15 mouse cellular contexts compared by ENCODE assay signal in genomic region chr11:86610239-86610638, GRCm38 (mm10).
DNase-seq lines count a peak whose midpoint lies in the region; ATAC-seq lines count a peak whose summit lies in the region.
"Had no signal": no experiment of that assay in that cellular context is flagged by ENCODE, and none has a peak within 500 bp of the region (broad histone marks: within the 10 kb centered on the region; RNA-seq: fewer than 3 reads in every experiment).

No protein-coding gene starts in this region.

- no peaks in the 10 kb centered on the region for H3K36me3 ChIP-seq in macrophage (ENCODE audit: inconsistent target)
- H3K36me3 ChIP-seq in embryonic facial prominence, embryonic 10.5 days (replicated peaks), result peaks cover 22% of the 10 kb centered on the region

- no peaks in the 10 kb centered on the region for H3K4me1 ChIP-seq in embryonic facial prominence, embryonic 10.5 days
- H3K4me1 ChIP-seq: midbrain, embryonic 15.5 days had no signal

- ATAC-seq in hematopoietic stem cell, adult 5-6 weeks (replicated peaks in 1 of 2; ENCODE audit: insufficient read depth in 1 of 2, low FRiP score in 2 of 2, low TSS enrichment in 1 of 2, low read depth in 1 of 2, poor library complexity in 2 of 2, severe bottlenecking in 2 of 2), result peak; percentile 40 to 59; a peak in 1 of 4 replicates
- ATAC-seq in frontal cortex, adult (ENCODE audit: low TSS enrichment), result no peak
- ATAC-seq: inflammation-experienced regulatory T-cells, adult 6 months; midbrain, embryonic 15.5 days had no signal

- H3K79me2 ChIP-seq in macrophage (ENCODE audit: inconsistent target), result peaks cover 12% of the 10 kb centered on the region; the same call in 1 of the 2 replicates

- no peaks in the 10 kb centered on the region for H3K9me3 ChIP-seq in embryonic facial prominence, embryonic 10.5 days
- H3K9me3 ChIP-seq: midbrain, embryonic 15.5 days had no signal

- H3K27ac ChIP-seq in macrophage, result peak overlapping the region; percentile 24; the same call in 1 of the 2 replicates
- no peak overlapping the region for H3K27ac ChIP-seq in embryonic facial prominence, embryonic 10.5 days (replicated peaks)
- H3K27ac ChIP-seq: kidney, postnatal 0 days; midbrain, embryonic 15.5 days had no signal

- DNase-seq in 416B (ENCODE audit: low read depth) (peak; percentile 74), adipocyte (ENCODE audit: low spot score) (peak; percentile 7)
- DNase-seq in ovary, postnatal 10 days (ENCODE audit: low spot score), result no peak
- no peak for DNase-seq in layer of hippocampus, adult 11-12 months (ENCODE audit: low spot score)
- DNase-seq in embryonic facial prominence, embryonic 10.5 days (ENCODE audit: low spot score), result no peak
- DNase-seq: cerebellum, adult 9-10 months; heart, postnatal 10 days; lung, postnatal 10 days; right cerebral cortex, adult 18-20 months had no signal

- no peak overlapping the region for H3K4me3 ChIP-seq in macrophage (ENCODE audit: inconsistent target)
- no peak overlapping the region for H3K4me3 ChIP-seq in embryonic facial prominence, embryonic 10.5 days
- H3K4me3 ChIP-seq: midbrain, embryonic 15.5 days had no signal

- H3K27me3 ChIP-seq in embryonic facial prominence, embryonic 10.5 days (replicated peaks; ENCODE audit: low read depth, poor library complexity, severe bottlenecking), result no peaks in the 10 kb centered on the region
- H3K27me3 ChIP-seq: midbrain, embryonic 15.5 days had no signal

- WGBS in macrophage (ENCODE audit: missing documents), result 40% methylated on average over 3 of the region's 3 CpGs
- WGBS in embryonic facial prominence, embryonic 10.5 days, result 91% methylated on average over 3 of the region's 3 CpGs

Comparison
In these comparisons a context has a peak if more than half of its experiments do, and no peak if none do; other contexts are left out.
1. DNase-seq: peak in 416B (single experiment) and adipocyte (single experiment); none in ovary, postnatal 10 days (single experiment), layer of hippocampus, adult 11-12 months (single experiment) and embryonic facial prominence, embryonic 10.5 days (single experiment).